Mouse (Mus musculus): ENCODE measurements around the gene Tpcn2.

- TF ChIP-seq CTCF (IDR thresholded peaks at IDR 0.05; ENCODE audit: low read depth) (no peak), EP300 (optimal IDR thresholded peaks at IDR 0.05) (peak; percentile 15)
Measured at GRCm38 (mm10) chr7:145221346-145221745, 62.5 kb downstream of the Tpcn2 start.

Data from stomach, postnatal 0 days (tissue).